16 mouse cellular contexts compared by ENCODE assay signal in genomic region chr3:155815693-155816092, GRCm38 (mm10).
"Had no signal": no experiment of that assay in that cellular context is flagged by ENCODE, and none has a peak within 500 bp of the region (broad histone marks: within the 10 kb centered on the region; RNA-seq: fewer than 3 reads in every experiment).

No protein-coding gene starts in this region.

- H3K4me2 ChIP-seq: kidney, embryonic 15.5 days; liver, embryonic 15.5 days; midbrain, embryonic 11.5 days had no signal

- H3K27ac ChIP-seq: kidney, embryonic 15.5 days; left cerebral cortex, adult 2 months; liver, embryonic 15.5 days; stomach, postnatal 0 days had no signal

- H3K4me3 ChIP-seq: kidney, embryonic 15.5 days; left cerebral cortex, adult 2 months; liver, embryonic 15.5 days had no signal

- H3K9ac ChIP-seq: kidney, embryonic 15.5 days; liver, embryonic 15.5 days had no signal

- DNase-seq: kidney, adult 11 months; kidney, adult 8-10 months; kidney, postnatal 10 days; kidney, postnatal 36 days; layer of hippocampus, postnatal 36 days; lung, postnatal 14 days; lung, postnatal 4 days; midbrain, embryonic 14.5 days; thymus, adult 2 months; thymus, postnatal 14 days; thymus, postnatal 4 days had no signal

- H3K36me3 ChIP-seq: kidney, embryonic 15.5 days; liver, embryonic 15.5 days had no signal

- H3K4me1 ChIP-seq: kidney, embryonic 15.5 days; liver, embryonic 15.5 days had no signal

- H3K9me3 ChIP-seq: kidney, embryonic 15.5 days; liver, embryonic 15.5 days had no signal

- H3K27me3 ChIP-seq: kidney, embryonic 15.5 days; liver, embryonic 15.5 days had no signal
